Mouse (Mus musculus) hindbrain, embryonic 15.5 days (tissue): ENCODE results near the gene Washc3. TPM values are rescaled to one million over a fixed set of nuclear protein-coding genes. Genes with fewer than 3 reads are reported as not detected.

ENCODE experiments used
- ATAC-seq: fragments of 200-750 bp; cut with Nextera tagmentation; 2 replicates; pipeline ENCODE4 v1.8.0; 2017; ENCODE audit warnings: low read depth, moderate number of reproducible peaks, moderate TSS enrichment; ENCODE audit not compliant: low FRiP score
- H3K27ac ChIP-seq: fragments of 300-500 bp; sonication (generic); replicated peaks from 2 replicates; pipeline ENCODE4 v1.5.1; 2015; ENCODE audit warnings: mild to moderate bottlenecking, inconsistent platforms
- H3K27me3 ChIP-seq: fragments of 300-500 bp; sonication (generic); 2 replicates; pipeline ENCODE4 v1.6.1; 2015; ENCODE audit warnings: control low read depth, inconsistent platforms
- H3K36me3 ChIP-seq: fragments of 300-500 bp; sonication (generic); 2 replicates; pipeline ENCODE4 v1.6.1; 2015; ENCODE audit warnings: control low read depth, inconsistent platforms
- H3K4me1 ChIP-seq: fragments of 300-500 bp; sonication (generic); replicated peaks from 2 replicates; pipeline ENCODE4 v1.6.1; 2015; ENCODE audit warnings: control low read depth, inconsistent platforms
- H3K4me2 ChIP-seq: fragments of 300-500 bp; sonication (generic); 2 replicates; pipeline ENCODE4 v1.6.1; 2015; ENCODE audit warnings: moderate library complexity, mild to moderate bottlenecking, inconsistent platforms
- H3K4me3 ChIP-seq: fragments of 300-500 bp; sonication (generic); 2 replicates; pipeline ENCODE4 v1.5.1; 2015; ENCODE audit warnings: mild to moderate bottlenecking, inconsistent platforms
- H3K9ac ChIP-seq: fragments of 300-500 bp; sonication (generic); 2 replicates; pipeline ENCODE4 v1.6.1; 2015; ENCODE audit warnings: inconsistent platforms
- H3K9me3 ChIP-seq: fragments of 300-500 bp; sonication (generic); 2 replicates; pipeline ENCODE4 v1.6.1; 2016; ENCODE audit warnings: control low read depth, inconsistent platforms
- WGBS: fragments of 180-500 bp; shearing (Covaris S2); methylation state at CpG from one replicate; pipeline ENCODE4 v1.1.7; 2015; 5-methylcytosine and 5-hydroxymethylcytosine counted together
- polyA plus RNA-seq: library from polyadenylated mRNA; unstranded; fragments of >200 nt; fragmentation: Nextera tagmentation; extraction: Ambion mirVana; gene quantifications from 2 replicates; pipeline ENCODE4 v1.2.1, GENCODE M21; 2015

Washc3 gene
- polyA plus RNA-seq, 1 experiment from 2014 or later, result 39.2 TPM

DNA sequence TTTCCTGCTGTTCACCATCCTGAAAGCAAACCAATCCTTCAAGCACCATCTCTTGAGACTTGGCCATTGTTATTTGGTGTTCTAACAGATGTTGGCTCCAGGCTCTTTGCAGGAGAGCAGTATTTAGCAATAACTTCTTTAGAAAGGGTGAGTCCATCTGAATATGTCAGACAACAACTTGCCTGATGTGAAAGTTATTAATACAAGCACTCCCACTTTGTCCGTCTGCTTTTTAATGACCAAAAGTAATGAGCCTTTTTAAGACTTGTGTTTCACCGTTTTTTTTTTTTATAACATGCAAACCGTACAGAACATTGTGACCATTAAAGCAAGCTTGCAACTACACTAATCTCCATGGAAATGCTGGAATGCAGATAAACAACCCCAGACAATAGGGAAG lies 60.3 kb downstream of the Washc3 start:
- Histone ChIP-seq H3K36me3 (no peaks in the 10 kb centered on the region), H3K9ac (no peak overlapping the region), H3K9me3 (no peaks in the 10 kb centered on the region), H3K27me3 (no peaks in the 10 kb centered on the region), H3K4me3 (no peak overlapping the region), H3K4me2 (no peak overlapping the region), H3K27ac (no peak overlapping the region), H3K4me1 (no peaks in the 10 kb centered on the region)
- ATAC-seq, result no peak
- WGBS, result 45% methylated on average over 3 of the region's 3 CpGs

GRCm38 (mm10) chr10:88263383-88263782 lies 62.5 kb downstream of the Washc3 start:
- WGBS, result 90% methylated on average over 4 of the region's 4 CpGs
- Histone ChIP-seq H3K4me3 (no peak overlapping the region), H3K27me3 (no peaks in the 10 kb centered on the region), H3K4me1 (no peaks in the 10 kb centered on the region), H3K36me3 (no peaks in the 10 kb centered on the region), H3K4me2 (no peak overlapping the region), H3K9ac (no peak overlapping the region), H3K27ac (no peak overlapping the region), H3K9me3 (no peaks in the 10 kb centered on the region)
- no peak for ATAC-seq

DNA sequence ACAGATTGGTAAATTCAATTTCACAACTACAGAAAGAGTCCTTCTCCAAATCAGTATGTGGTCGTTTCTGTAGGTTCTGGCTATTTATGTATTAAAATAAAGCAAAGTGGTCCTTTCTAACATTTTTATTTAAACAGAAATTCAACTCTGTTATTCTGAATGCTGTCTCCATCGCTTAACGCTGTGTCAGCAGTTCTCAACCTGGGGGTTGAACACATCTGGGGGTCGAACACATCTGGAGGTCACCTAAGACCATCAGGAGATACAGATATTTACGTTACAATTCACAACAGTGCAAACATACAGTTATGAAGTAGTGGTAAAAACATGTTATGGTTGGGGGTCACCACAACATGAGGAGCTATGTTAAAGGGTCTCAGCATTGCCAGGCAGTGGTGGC lies 73.2 kb downstream of the Washc3 start:
- H3K4me1 ChIP-seq, result no peaks in the 10 kb centered on the region
- no peak for ATAC-seq
- no peaks in the 10 kb centered on the region for H3K36me3 ChIP-seq
- H3K4me3 ChIP-seq, result no peak overlapping the region
- no peak overlapping the region for H3K9ac ChIP-seq
- H3K4me2 ChIP-seq, result no peak overlapping the region
- H3K27me3 ChIP-seq, result no peaks in the 10 kb centered on the region
- H3K9me3 ChIP-seq, result no peaks in the 10 kb centered on the region
- 83% methylated on average over 5 of the region's 5 CpGs for WGBS
- no peak overlapping the region for H3K27ac ChIP-seq

DNA sequence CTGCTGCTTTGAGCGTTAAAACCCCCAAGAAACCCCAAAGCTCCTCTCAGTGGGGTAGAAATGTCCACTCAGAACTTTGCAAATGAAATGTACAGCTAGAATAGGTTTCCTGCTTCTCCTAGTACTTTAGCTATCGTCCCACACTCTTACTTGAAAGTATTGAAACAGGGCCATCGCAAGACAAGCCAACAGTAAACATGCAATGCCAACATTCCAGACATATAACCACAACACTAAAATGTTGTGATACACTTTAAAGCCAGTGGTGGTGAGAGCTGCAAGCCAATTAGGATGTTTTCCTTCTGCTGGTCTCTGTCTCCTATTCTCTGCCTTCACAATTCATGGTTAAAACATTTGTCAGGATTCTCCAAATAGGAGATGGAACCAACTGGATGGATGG lies 80.8 kb downstream of the Washc3 start:
- Histone ChIP-seq H3K9ac (no peak overlapping the region), H3K27ac (no peak overlapping the region), H3K27me3 (no peaks in the 10 kb centered on the region), H3K9me3 (no peaks in the 10 kb centered on the region), H3K4me1 (no peaks in the 10 kb centered on the region), H3K4me3 (no peak overlapping the region), H3K36me3 (no peaks in the 10 kb centered on the region), H3K4me2 (no peak overlapping the region)
- ATAC-seq, result no peak
- 90% methylated on average over 3 of the region's 3 CpGs for WGBS

DNA sequence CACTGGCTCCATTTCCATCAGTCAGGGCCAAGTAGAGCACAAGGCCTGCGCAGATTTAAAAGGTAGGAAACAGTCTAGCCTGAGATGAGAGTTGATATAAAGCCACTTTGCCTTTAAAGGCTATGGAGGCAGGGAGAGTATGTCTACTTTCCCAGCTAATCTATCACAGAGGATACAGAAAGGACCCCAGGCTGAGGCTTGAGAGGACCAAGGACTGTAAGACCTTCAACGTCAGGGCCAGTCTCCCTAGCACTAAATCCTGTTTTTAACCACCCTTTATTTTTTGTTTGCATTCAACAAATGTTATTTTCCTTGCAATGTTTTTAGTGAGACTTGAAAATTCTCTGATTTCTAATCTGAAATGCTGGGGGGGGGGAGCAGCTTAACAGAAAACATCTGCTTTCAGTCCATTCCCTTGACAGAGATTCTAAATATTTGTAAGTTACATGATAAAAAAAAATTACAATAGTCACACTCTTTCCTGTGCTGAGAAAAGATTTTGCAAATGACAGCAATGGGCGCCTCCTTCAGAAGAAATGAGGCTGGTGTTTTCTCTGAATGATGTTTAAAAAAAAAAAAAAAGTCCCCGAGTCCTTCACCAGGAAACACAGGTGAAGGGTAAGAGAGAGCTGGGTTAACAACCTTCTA lies 83.6 kb downstream of the Washc3 start:
- Histone ChIP-seq H3K4me2 (no peak overlapping the region), H3K4me3 (no peak overlapping the region), H3K4me1 (no peaks in the 10 kb centered on the region), H3K27me3 (no peaks in the 10 kb centered on the region), H3K27ac (no peak overlapping the region), H3K9ac (no peak overlapping the region), H3K9me3 (no peaks in the 10 kb centered on the region), H3K36me3 (no peaks in the 10 kb centered on the region)
- no peak for ATAC-seq
- WGBS, result 94% methylated on average over 4 of the region's 4 CpGs

DNA sequence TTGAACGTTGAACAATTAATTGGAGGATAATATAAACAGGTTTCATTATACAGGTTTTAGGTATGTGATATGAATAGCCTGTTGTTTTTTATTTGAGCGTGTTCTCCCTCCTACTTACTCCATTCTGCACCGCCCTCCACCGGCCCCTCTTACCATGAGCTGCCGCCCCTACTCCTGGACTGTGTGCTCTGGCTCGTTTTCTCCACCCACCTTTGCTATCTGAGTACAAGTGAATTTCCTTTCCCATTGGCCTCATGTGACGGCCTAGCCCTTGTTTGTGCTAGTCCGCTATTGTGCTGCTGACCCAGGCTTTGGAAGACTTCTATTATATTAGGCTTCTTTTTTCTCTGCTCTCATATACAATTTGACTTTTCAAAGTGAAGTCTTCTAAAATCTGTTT lies 86.4 kb downstream of the Washc3 start:
- H3K27ac ChIP-seq, result no peak overlapping the region
- no peak overlapping the region for H3K9ac ChIP-seq
- no peak overlapping the region for H3K4me2 ChIP-seq
- WGBS, result 79% methylated on average over 8 of the region's 8 CpGs
- ATAC-seq, result no peak
- H3K36me3 ChIP-seq, result no peaks in the 10 kb centered on the region
- no peaks in the 10 kb centered on the region for H3K4me1 ChIP-seq
- no peaks in the 10 kb centered on the region for H3K27me3 ChIP-seq
- H3K4me3 ChIP-seq, result no peak overlapping the region
- no peaks in the 10 kb centered on the region for H3K9me3 ChIP-seq

DNA sequence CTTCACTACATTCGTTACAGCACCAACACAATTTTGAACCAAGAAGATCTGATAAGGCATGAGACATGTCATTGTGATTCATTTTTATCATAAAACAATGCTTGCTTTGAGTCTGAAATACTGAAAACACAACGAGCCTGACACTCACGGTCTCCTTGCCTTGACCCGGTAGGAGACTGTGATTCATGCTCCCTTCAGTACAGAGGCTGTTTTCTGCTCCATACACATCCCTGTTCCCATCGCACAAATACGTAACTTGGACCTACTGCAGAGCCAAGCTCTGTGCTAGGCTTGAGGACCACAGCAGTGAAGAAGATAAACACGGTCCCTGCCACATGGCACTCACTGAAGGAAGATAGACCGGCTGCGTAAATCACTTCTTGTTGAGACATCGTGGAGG lies 87.2 kb downstream of the Washc3 start:
- Histone ChIP-seq H3K36me3 (no peaks in the 10 kb centered on the region), H3K4me1 (no peaks in the 10 kb centered on the region), H3K4me3 (no peak overlapping the region), H3K27ac (no peak overlapping the region), H3K9me3 (no peaks in the 10 kb centered on the region), H3K27me3 (no peaks in the 10 kb centered on the region), H3K4me2 (no peak overlapping the region), H3K9ac (no peak overlapping the region)
- WGBS, result 90% methylated on average over 10 of the region's 10 CpGs
- no peak for ATAC-seq

GRCm38 (mm10) chr10:88295091-88295490 lies 94.2 kb downstream of the Washc3 start:
- no peak overlapping the region for H3K4me3 ChIP-seq
- no peak overlapping the region for H3K4me2 ChIP-seq
- ATAC-seq, result no peak

More at GRCm38 (mm10) chr10:88295091-88295490, 94.2 kb downstream of the Washc3 start:
- Histone ChIP-seq H3K9me3 (no peaks in the 10 kb centered on the region), H3K27ac (no peak overlapping the region), H3K27me3 (no peaks in the 10 kb centered on the region), H3K4me1 (no peaks in the 10 kb centered on the region), H3K36me3 (no peaks in the 10 kb centered on the region), H3K9ac (no peak overlapping the region)
- 87% methylated on average over 6 of the region's 6 CpGs for WGBS

Other genes starting within 250 kb of the Washc3 start
- 0.51 TPM in 1 of 2 replicates, not detected in the other for gene Pmch, start 110.0 kb upstream of the Washc3 start, polyA plus RNA-seq
- 2.5 and 2.9 TPM in 2 replicates for gene Parpbp, start 54.2 kb upstream of the Washc3 start, polyA plus RNA-seq
- gene Nup37, start 54.1 kb upstream of the Washc3 start, polyA plus RNA-seq, result 25.2 and 28.2 TPM in 2 replicates
- 0.53 and 0.97 TPM in 2 replicates for gene Dram1, start 178.0 kb downstream of the Washc3 start, polyA plus RNA-seq
- 21.9 and 24.0 TPM in 2 replicates for gene Gnptab, start 178.0 kb downstream of the Washc3 start, polyA plus RNA-seq